Mouse (Mus musculus): ENCODE measurements at regions not wholly inside any gene's neighbourhood (a gene's known extent, or its start where the extent isn't known, plus 50 kb on each side); places are given as distances from the start of the nearest gene placed in this dataset.

DNA sequence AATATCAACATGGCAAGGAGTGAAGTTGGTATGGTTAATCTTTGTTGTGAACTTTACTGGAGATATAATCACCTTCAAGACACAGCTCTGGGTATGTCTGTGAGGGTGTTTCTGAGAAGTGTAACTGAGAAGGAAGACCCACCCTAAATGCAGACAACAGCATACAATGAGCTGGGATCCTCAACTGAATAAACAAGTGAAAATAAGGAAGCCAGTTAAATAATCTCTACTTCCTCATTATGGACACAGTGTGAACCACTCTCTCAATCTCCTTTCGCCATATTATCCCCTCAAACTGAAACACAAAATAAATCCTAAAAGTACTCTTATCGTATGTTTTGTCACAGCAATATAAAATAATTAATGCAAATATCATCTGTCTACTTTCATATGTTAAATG lies 71.7 kb upstream of the Trabd2b start:
- H3K4me3 ChIP-seq: no peak overlapping the region
- DNase-seq (ENCODE audit: extremely low spot score, low spot score): no peak
- no peaks in the 10 kb centered on the region for H3K4me1 ChIP-seq
- no peaks in the 10 kb centered on the region for H3K9me3 ChIP-seq
- H3K36me3 ChIP-seq (replicated peaks): no peaks in the 10 kb centered on the region
- WGBS: 89% methylated on average over 2 of the region's 2 CpGs
- H3K27me3 ChIP-seq (ENCODE audit: poor library complexity, severe bottlenecking): no peaks in the 10 kb centered on the region
- no peak overlapping the region for H3K27ac ChIP-seq

- WGBS: 79% methylated on average over 4 of the region's 4 CpGs
- no peaks in the 10 kb centered on the region for H3K9me3 ChIP-seq
Measured at GRCm38 (mm10) chr4:114336029-114336746, 70.3 kb upstream of the Trabd2b start.

GRCm38 (mm10) chr4:114336747-114337090 lies 69.8 kb upstream of the Trabd2b start:
- no peak for DNase-seq (ENCODE audit: extremely low spot score, low spot score)
- Histone ChIP-seq H3K36me3 (replicated peaks) (no peaks in the 10 kb centered on the region), H3K4me1 (no peaks in the 10 kb centered on the region), H3K9me3 (no peaks in the 10 kb centered on the region), H3K4me3 (no peak overlapping the region), H3K27ac (no peak overlapping the region), H3K27me3 (ENCODE audit: poor library complexity, severe bottlenecking) (no peaks in the 10 kb centered on the region)
- 79% methylated on average over 1 of the region's 1 CpGs for WGBS

More at GRCm38 (mm10) chr4:114336029-114336746, 70.3 kb upstream of the Trabd2b start:
- no peak overlapping the region for H3K27ac ChIP-seq
- no peak overlapping the region for H3K4me3 ChIP-seq
- no peaks in the 10 kb centered on the region for H3K4me1 ChIP-seq
- no peaks in the 10 kb centered on the region for H3K27me3 ChIP-seq (ENCODE audit: poor library complexity, severe bottlenecking)
- H3K36me3 ChIP-seq (replicated peaks): no peaks in the 10 kb centered on the region
- no peak for DNase-seq (ENCODE audit: extremely low spot score, low spot score)

- H3K27ac ChIP-seq: no peak overlapping the region
Measured at GRCm38 (mm10) chr4:114339793-114340192, 66.7 kb upstream of the Trabd2b start.

DNA sequence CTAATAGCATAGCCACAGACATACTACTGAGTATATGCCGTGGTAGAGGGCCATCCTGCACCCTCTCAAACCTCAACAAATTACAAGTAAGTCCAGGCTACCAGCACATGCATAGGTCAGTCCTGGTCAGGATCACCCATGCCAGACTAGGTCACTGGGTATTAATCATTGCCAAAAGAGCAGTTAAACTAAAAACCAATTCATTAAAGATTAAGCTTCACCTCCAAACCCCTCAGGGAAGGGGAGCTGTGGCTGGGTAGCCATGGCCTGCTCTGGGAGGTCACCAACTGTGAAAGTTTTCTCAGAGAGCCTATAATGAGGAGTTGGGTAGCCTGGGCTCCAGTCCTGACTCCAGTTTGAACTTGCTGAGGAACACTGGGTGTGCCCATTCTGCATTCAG lies 61.4 kb upstream of the Trabd2b start:
- WGBS: 63% methylated on average over 1 of the region's 1 CpGs
- Histone ChIP-seq H3K4me1 (peaks cover 6% of the 10 kb centered on the region), H3K27me3 (ENCODE audit: poor library complexity, severe bottlenecking) (no peaks in the 10 kb centered on the region), H3K27ac (no peak overlapping the region), H3K9me3 (no peaks in the 10 kb centered on the region), H3K4me3 (no peak overlapping the region), H3K36me3 (replicated peaks) (no peaks in the 10 kb centered on the region)
- DNase-seq (ENCODE audit: extremely low spot score, low spot score): no peak

More at GRCm38 (mm10) chr4:114339793-114340192, 66.7 kb upstream of the Trabd2b start:
- H3K9me3 ChIP-seq: no peaks in the 10 kb centered on the region
- no peak overlapping the region for H3K4me3 ChIP-seq
- DNase-seq (ENCODE audit: extremely low spot score, low spot score): no peak
- 73% methylated on average over 5 of the region's 5 CpGs for WGBS
- H3K36me3 ChIP-seq (replicated peaks): no peaks in the 10 kb centered on the region
- no peaks in the 10 kb centered on the region for H3K27me3 ChIP-seq (ENCODE audit: poor library complexity, severe bottlenecking)
- H3K4me1 ChIP-seq: no peaks in the 10 kb centered on the region

DNA sequence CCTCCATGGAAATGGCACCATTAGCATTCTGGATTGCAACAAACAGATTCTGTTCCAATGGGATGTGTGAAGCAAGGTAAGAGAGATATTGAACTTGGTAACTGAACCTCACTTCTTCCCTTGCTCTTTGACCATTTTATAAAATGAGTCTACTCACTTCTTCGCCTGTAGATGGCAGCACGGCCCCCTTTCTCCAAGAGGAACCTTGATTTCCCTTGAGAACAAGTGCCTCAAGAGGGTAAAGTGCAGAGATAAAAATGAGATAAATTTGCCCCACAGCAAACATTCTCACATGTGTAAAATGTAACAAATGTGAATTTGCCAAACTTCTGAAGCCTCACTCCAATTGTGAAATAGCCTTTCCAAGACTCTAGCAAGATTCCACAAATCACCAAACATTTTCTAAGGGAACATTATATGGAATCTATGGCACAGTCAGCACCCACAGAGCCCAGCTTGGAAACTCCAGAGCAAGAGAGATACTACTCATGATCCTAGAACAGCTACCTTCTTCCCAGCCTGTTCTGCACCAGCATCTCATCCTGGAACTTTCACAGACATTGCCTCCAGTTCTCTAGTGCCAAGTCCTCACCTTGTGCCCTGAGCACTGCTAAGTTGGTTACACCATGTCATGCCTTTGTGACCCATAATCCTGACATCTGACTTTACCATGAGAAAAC lies 60.3 kb upstream of the Trabd2b start:
- H3K27ac ChIP-seq: no peak overlapping the region
- H3K27me3 ChIP-seq (ENCODE audit: poor library complexity, severe bottlenecking): no peaks in the 10 kb centered on the region
- H3K9me3 ChIP-seq: no peaks in the 10 kb centered on the region
- no peaks in the 10 kb centered on the region for H3K36me3 ChIP-seq (replicated peaks)
- no peak overlapping the region for H3K4me3 ChIP-seq
- DNase-seq (ENCODE audit: extremely low spot score, low spot score): peak; percentile 41
- H3K4me1 ChIP-seq: peaks cover 6% of the 10 kb centered on the region
- WGBS: 2% methylated on average over 2 of the region's 2 CpGs

- H3K9me3 ChIP-seq: no peaks in the 10 kb centered on the region
- H3K27ac ChIP-seq: no peak overlapping the region
- no peak overlapping the region for H3K4me3 ChIP-seq
- DNase-seq (ENCODE audit: extremely low spot score, low spot score): no peak
- 79% methylated on average over 4 of the region's 4 CpGs for WGBS
- H3K27me3 ChIP-seq (ENCODE audit: poor library complexity, severe bottlenecking): no peaks in the 10 kb centered on the region
- peaks cover 6% of the 10 kb centered on the region for H3K4me1 ChIP-seq
- no peaks in the 10 kb centered on the region for H3K36me3 ChIP-seq (replicated peaks)
Measured at GRCm38 (mm10) chr4:114346884-114347283, 59.6 kb upstream of the Trabd2b start.

DNA sequence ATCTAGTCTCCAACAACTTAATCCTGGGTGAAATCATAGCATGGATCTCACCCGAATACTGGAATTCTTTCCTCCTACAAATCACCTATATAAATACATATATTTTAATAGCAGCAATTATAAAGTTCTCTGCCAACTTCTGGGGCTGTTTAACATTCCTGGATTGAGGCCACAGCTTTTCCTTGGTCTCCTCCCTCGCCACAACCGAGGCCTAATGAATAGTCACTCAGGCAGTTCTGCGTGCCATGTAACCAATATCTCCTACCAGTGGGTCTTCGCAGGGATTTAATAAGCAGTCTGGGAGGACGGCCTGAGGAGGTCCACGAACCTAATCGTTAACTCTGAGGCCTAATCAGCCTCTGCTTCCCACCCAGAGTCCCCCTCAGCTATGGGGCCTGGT lies 56.9 kb upstream of the Trabd2b start:
- H3K4me3 ChIP-seq: no peak overlapping the region
- H3K4me1 ChIP-seq: peaks cover 6% of the 10 kb centered on the region
- 0 out of 2 replicates have a peak, but pooled peaks cover 6% of the 10 kb centered on the region for H3K27me3 ChIP-seq (ENCODE audit: poor library complexity, severe bottlenecking)
- no peaks in the 10 kb centered on the region for H3K36me3 ChIP-seq (replicated peaks)
- DNase-seq (ENCODE audit: extremely low spot score, low spot score): no peak
- H3K27ac ChIP-seq: no peak overlapping the region
- H3K9me3 ChIP-seq: no peaks in the 10 kb centered on the region
- WGBS: 64% methylated on average over 8 of the region's 8 CpGs

GRCm38 (mm10) chr4:114351282-114351681 lies 55.2 kb upstream of the Trabd2b start:
- Histone ChIP-seq H3K27ac (no peak overlapping the region), H3K9me3 (no peaks in the 10 kb centered on the region), H3K4me1 (peaks cover 15% of the 10 kb centered on the region), H3K4me3 (no peak overlapping the region), H3K36me3 (replicated peaks) (no peaks in the 10 kb centered on the region), H3K27me3 (ENCODE audit: poor library complexity, severe bottlenecking) (0 out of 2 replicates have a peak, but pooled peaks cover 6% of the 10 kb centered on the region)
- DNase-seq (ENCODE audit: extremely low spot score, low spot score): no peak
- WGBS: 86% methylated on average over 1 of the region's 1 CpGs

- H3K9me3 ChIP-seq: no peaks in the 10 kb centered on the region
- WGBS: 73% methylated on average over 2 of the region's 2 CpGs
- no peak overlapping the region for H3K27ac ChIP-seq
- peaks cover 19% of the 10 kb centered on the region for H3K4me1 ChIP-seq
- no peak overlapping the region for H3K4me3 ChIP-seq
- H3K36me3 ChIP-seq (replicated peaks): no peaks in the 10 kb centered on the region
- 0 out of 2 replicates have a peak, but pooled peaks cover 6% of the 10 kb centered on the region for H3K27me3 ChIP-seq (ENCODE audit: poor library complexity, severe bottlenecking)
- no peak for DNase-seq (ENCODE audit: extremely low spot score, low spot score)
Measured at GRCm38 (mm10) chr4:114353058-114353457, 53.5 kb upstream of the Trabd2b start.

All from forebrain, embryonic 10.5 days (tissue).